Mouse (Mus musculus): ENCODE results near the gene Arfgap1. TPM values are rescaled to one million over a fixed set of nuclear protein-coding genes. Genes with fewer than 3 reads are reported as not detected.

Arfgap1 gene
- polyA plus RNA-seq (2015; fragmentation: Nextera tagmentation; extraction: Ambion mirVana) = 32.7 and 33.2 TPM in 2 replicates

DNA sequence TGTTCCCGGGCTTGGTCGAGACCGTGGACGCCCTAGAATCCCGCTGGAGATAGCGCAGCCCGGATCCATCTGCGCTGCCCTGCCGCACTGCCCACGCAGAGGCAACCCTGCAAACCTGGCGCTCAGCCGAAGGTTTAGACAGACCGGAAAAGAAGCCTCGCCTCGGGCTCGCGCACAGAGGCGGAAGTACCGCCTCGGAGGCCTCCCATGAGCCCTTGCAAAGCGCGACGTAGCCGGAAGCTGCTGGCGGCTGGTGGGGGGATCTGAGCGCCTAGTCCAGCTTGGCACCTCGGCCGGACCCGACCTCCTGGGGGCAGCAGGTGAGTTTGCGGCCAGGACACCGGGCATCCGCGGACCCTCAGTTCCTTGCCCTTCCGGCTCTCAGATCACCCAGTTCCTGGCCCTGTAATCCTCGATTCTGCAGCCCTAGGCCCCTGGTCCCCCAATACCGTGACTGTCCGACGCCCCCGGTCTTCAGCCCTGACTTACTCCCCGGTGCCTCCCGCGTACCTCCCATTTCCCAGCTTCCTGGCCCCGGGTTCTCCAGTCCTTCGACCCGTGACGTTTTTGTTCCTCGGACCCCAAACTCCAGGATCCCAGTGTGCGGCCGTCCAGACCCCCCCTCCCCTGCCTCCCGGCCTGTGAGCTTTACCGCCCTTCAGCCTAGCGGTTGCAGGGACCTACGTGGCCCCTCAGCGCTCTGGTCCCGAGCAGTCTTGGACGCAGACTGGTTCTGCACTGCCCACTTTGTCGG is at the start of gene Arfgap1:
TSS of gene Arfgap1 (plus strand) at position 216 of the 754 bp plus-strand sequence.
- Histone ChIP-seq H3K27me3 (ENCODE audit: control insufficient read depth, insufficient read depth, low read depth, low read length) (no peaks in the 10 kb centered on the region), H3K27ac (ENCODE audit: low read length) (peak within 1 kb of the TSS; percentile 91), H3K9ac (ENCODE audit: low read depth, low read length) (peak within 1 kb of the TSS; percentile 90), H3K9me3 (replicated peaks; ENCODE audit: control insufficient read depth, low read length) (no peaks in the 10 kb centered on the region), H3K36me3 (ENCODE audit: control insufficient read depth, insufficient read depth) (peaks cover 9% of the 10 kb centered on the region), H3K4me2 (ENCODE audit: low read depth, low read length) (peak within 1 kb of the TSS; percentile 67), H3K4me1 (ENCODE audit: control insufficient read depth, low read depth, low read length) (peaks cover 25% of the 10 kb centered on the region), H3K4me3 (ENCODE audit: low read depth, low read length) (peak within 1 kb of the TSS; percentile 90)
- peak; percentile 94 for ATAC-seq (ENCODE audit: low read depth)
- WGBS (ENCODE audit: insufficient replicate concordance) = under 1% methylated on average over 57 of the region's 57 CpGs

DNA sequence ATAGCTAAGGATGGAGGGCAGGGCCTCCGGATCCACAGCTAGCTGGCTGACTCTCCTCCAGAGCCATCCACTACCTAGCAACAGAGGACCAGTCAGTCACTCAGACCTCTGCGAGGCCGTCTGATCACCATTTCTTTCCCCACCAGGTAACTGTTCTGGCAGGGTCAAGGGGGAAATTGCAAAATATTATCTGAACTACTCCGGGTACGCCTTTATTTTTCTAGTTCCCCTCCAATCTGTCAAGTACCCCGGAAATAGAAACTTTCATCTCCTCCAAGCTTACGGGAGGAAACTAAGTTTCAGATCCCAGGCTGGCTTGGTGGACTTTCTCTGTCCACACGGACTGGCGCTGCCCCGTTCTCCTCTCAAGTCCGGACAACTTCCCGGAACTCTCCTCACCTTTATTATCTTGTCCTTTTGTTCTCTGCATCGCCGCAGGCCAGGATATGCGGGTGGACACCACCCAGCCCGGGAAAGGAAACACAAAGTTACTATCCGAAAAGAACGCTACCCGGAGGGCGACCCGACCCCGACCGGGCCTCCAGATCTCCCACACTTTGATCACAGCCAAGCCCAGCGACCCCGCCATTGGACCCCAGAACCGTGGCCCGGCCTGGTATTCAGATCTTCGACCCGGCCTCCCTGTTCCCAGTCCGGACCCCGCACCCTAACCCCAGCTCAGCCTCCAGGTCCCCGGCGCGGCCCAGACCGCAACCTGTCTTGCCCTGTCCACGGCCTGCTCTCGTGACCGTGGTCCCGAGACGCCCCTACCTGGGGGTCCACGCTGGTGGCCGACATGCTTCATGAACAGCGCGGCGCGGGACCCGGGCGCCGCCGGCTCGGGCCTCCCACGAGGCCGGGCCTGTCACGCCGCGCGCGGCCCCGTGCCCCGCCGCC is 46.9 kb upstream of the Arfgap1 start:
- Histone ChIP-seq H3K9ac (ENCODE audit: low read depth, low read length) (peak overlapping the region; percentile 99), H3K9me3 (replicated peaks; ENCODE audit: control insufficient read depth, low read length) (no peaks in the 10 kb centered on the region), H3K4me1 (ENCODE audit: control insufficient read depth, low read depth, low read length) (peaks cover 18% of the 10 kb centered on the region), H3K4me3 (ENCODE audit: low read depth, low read length) (peak overlapping the region; percentile 98), H3K36me3 (ENCODE audit: control insufficient read depth, insufficient read depth) (peaks cover 19% of the 10 kb centered on the region), H3K27ac (ENCODE audit: low read length) (peak overlapping the region; percentile 82), H3K27me3 (ENCODE audit: control insufficient read depth, insufficient read depth, low read depth, low read length) (no peaks in the 10 kb centered on the region), H3K4me2 (ENCODE audit: low read depth, low read length) (peak overlapping the region; percentile 83)
- ATAC-seq (ENCODE audit: low read depth) = peak; percentile 28
- under 1% methylated on average over 61 of the region's 61 CpGs for WGBS (ENCODE audit: insufficient replicate concordance)

- Histone ChIP-seq H3K4me3 (ENCODE audit: low read depth, low read length) (peak within 1 kb of the TSS; percentile 98), H3K9ac (ENCODE audit: low read depth, low read length) (peak within 1 kb of the TSS; percentile 99), H3K4me1 (ENCODE audit: control insufficient read depth, low read depth, low read length) (peaks cover 17% of the 10 kb centered on the region), H3K4me2 (ENCODE audit: low read depth, low read length) (peak within 1 kb of the TSS; percentile 83), H3K27me3 (ENCODE audit: control insufficient read depth, insufficient read depth, low read depth, low read length) (no peaks in the 10 kb centered on the region), H3K27ac (ENCODE audit: low read length) (peak within 1 kb of the TSS; percentile 82), H3K9me3 (replicated peaks; ENCODE audit: control insufficient read depth, low read length) (no peaks in the 10 kb centered on the region), H3K36me3 (ENCODE audit: control insufficient read depth, insufficient read depth) (peaks cover 13% of the 10 kb centered on the region)
- peak; percentile 95 for ATAC-seq (ENCODE audit: low read depth)
- under 1% methylated on average over 50 of the region's 56 CpGs for WGBS (ENCODE audit: insufficient replicate concordance)
Observed at GRCm38 (mm10) chr2:180920810-180921400, 46.1 kb upstream of the Arfgap1 start, which contains the start of gene Ythdf1. Gene Ythdf1, minus strand, starts transcription at chr2:180920949.

DNA sequence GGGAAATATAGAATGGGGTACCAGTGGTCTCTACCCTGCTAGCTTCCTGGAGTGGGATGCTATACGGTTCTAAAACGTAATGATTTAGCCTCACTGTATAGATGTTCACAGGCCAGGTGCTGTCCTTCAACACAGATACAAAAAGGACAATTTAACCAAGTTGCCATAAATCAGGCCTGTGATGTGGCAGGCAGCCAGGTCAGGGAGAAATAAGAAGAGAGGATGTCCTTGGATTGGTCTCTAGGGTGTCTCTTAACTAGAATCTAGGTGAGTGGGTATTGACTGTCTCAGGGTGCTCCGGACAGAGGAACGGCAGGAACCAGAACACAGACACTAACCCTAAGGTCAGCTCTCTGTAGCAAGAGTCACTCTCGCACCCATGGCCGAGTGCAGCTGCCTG is 44.3 kb upstream of the Arfgap1 start:
- Histone ChIP-seq H3K4me2 (ENCODE audit: low read depth, low read length) (no peak overlapping the region), H3K4me3 (ENCODE audit: low read depth, low read length) (no peak overlapping the region), H3K9me3 (replicated peaks; ENCODE audit: control insufficient read depth, low read length) (no peaks in the 10 kb centered on the region), H3K9ac (ENCODE audit: low read depth, low read length) (no peak overlapping the region), H3K36me3 (ENCODE audit: control insufficient read depth, insufficient read depth) (peaks cover 8% of the 10 kb centered on the region), H3K27ac (ENCODE audit: low read length) (no peak overlapping the region), H3K4me1 (ENCODE audit: control insufficient read depth, low read depth, low read length) (peaks cover 12% of the 10 kb centered on the region), H3K27me3 (ENCODE audit: control insufficient read depth, insufficient read depth, low read depth, low read length) (no peaks in the 10 kb centered on the region)
- no peak for ATAC-seq (ENCODE audit: low read depth)
- WGBS (ENCODE audit: insufficient replicate concordance) = 71% methylated on average over 6 of the region's 6 CpGs

GRCm38 (mm10) chr2:180925176-180925575 is 41.8 kb upstream of the Arfgap1 start:
- Histone ChIP-seq H3K4me3 (ENCODE audit: low read depth, low read length) (no peak overlapping the region), H3K27me3 (ENCODE audit: control insufficient read depth, insufficient read depth, low read depth, low read length) (no peaks in the 10 kb centered on the region), H3K9ac (ENCODE audit: low read depth, low read length) (no peak overlapping the region), H3K9me3 (replicated peaks; ENCODE audit: control insufficient read depth, low read length) (no peaks in the 10 kb centered on the region), H3K4me2 (ENCODE audit: low read depth, low read length) (no peak overlapping the region), H3K36me3 (ENCODE audit: control insufficient read depth, insufficient read depth) (no peaks in the 10 kb centered on the region), H3K27ac (ENCODE audit: low read length) (no peak overlapping the region), H3K4me1 (ENCODE audit: control insufficient read depth, low read depth, low read length) (peaks cover 5% of the 10 kb centered on the region)
- WGBS (ENCODE audit: insufficient replicate concordance) = 4% methylated on average over 4 of the region's 4 CpGs
- ATAC-seq (ENCODE audit: low read depth) = no peak

DNA sequence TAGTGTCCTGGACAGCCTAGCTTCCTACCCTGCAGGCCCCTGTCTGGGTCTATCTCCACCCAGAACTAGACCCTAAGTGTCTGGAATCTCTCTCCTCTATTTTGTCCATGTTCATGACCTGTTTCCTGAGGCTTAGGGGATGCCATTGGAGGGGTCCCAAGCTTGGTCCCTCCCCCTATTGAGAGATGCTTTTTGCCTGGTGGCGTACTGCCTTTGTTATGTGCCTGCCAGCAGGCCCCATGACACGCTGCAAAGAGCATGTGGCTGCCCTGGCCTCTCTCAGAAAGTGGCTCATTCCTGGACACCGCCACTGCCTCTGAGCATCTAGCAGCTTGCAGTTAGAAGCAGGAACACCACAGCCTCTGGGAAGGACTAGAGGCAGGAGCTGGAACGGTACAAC is 38.3 kb upstream of the Arfgap1 start, which contains the start of gene Birc7:
TSS of gene Birc7 (plus strand) at position 301 of the 400 bp plus-strand sequence.
- no peak within 1 kb of the TSS for H3K4me2 ChIP-seq (ENCODE audit: low read depth, low read length)
- WGBS (ENCODE audit: insufficient replicate concordance) = 58% methylated on average over 4 of the region's 4 CpGs
- H3K9me3 ChIP-seq (replicated peaks; ENCODE audit: control insufficient read depth, low read length) = no peaks in the 10 kb centered on the region
- H3K9ac ChIP-seq (ENCODE audit: low read depth, low read length) = no peak within 1 kb of the TSS
- H3K27me3 ChIP-seq (ENCODE audit: control insufficient read depth, insufficient read depth, low read depth, low read length) = no peaks in the 10 kb centered on the region
- H3K4me1 ChIP-seq (ENCODE audit: control insufficient read depth, low read depth, low read length) = no peaks in the 10 kb centered on the region
- H3K27ac ChIP-seq (ENCODE audit: low read length) = no peak within 1 kb of the TSS
- no peak for ATAC-seq (ENCODE audit: low read depth)
- no peak within 1 kb of the TSS for H3K4me3 ChIP-seq (ENCODE audit: low read depth, low read length)
- no peaks in the 10 kb centered on the region for H3K36me3 ChIP-seq (ENCODE audit: control insufficient read depth, insufficient read depth)

GRCm38 (mm10) chr2:180932418-180932817 is 34.6 kb upstream of the Arfgap1 start:
- Histone ChIP-seq H3K4me3 (ENCODE audit: low read depth, low read length) (no peak overlapping the region), H3K36me3 (ENCODE audit: control insufficient read depth, insufficient read depth) (no peaks in the 10 kb centered on the region), H3K4me1 (ENCODE audit: control insufficient read depth, low read depth, low read length) (no peaks in the 10 kb centered on the region), H3K4me2 (ENCODE audit: low read depth, low read length) (no peak overlapping the region), H3K9ac (ENCODE audit: low read depth, low read length) (no peak overlapping the region), H3K27me3 (ENCODE audit: control insufficient read depth, insufficient read depth, low read depth, low read length) (no peaks in the 10 kb centered on the region), H3K27ac (ENCODE audit: low read length) (no peak overlapping the region), H3K9me3 (replicated peaks; ENCODE audit: control insufficient read depth, low read length) (no peaks in the 10 kb centered on the region)
- WGBS (ENCODE audit: insufficient replicate concordance) = 28% methylated on average over 1 of the region's 1 CpGs
- ATAC-seq (ENCODE audit: low read depth) = no peak

GRCm38 (mm10) chr2:180940187-180940586 is 26.8 kb upstream of the Arfgap1 start:
- Histone ChIP-seq H3K9me3 (replicated peaks; ENCODE audit: control insufficient read depth, low read length) (no peaks in the 10 kb centered on the region), H3K4me3 (ENCODE audit: low read depth, low read length) (no peak overlapping the region), H3K27ac (ENCODE audit: low read length) (no peak overlapping the region), H3K36me3 (ENCODE audit: control insufficient read depth, insufficient read depth) (no peaks in the 10 kb centered on the region), H3K9ac (ENCODE audit: low read depth, low read length) (no peak overlapping the region), H3K4me2 (ENCODE audit: low read depth, low read length) (no peak overlapping the region), H3K4me1 (ENCODE audit: control insufficient read depth, low read depth, low read length) (no peaks in the 10 kb centered on the region), H3K27me3 (ENCODE audit: control insufficient read depth, insufficient read depth, low read depth, low read length) (no peaks in the 10 kb centered on the region)
- no peak for ATAC-seq (ENCODE audit: low read depth)

All from liver, embryonic 16.5 days (tissue).